Mouse (Mus musculus) NIH3T3 (cell line): ENCODE data around the gene Smok3c.
"Not testable (repeated sequence)": the region's sequence is repeated elsewhere in the genome, so short reads cannot be mapped to it uniquely, and the experiment has no call there.

Experiments used
- DNase-seq: peaks from one replicate; pipeline ENCODE4 v3.0.0-alpha.2; 2012; ENCODE audit warnings: low read depth

The Smok3c gene

GRCm38 (mm10) chr5:138052894-138053293, at the start of gene Smok3c:
Gene Smok3c (plus strand): TSS chr5:138053194.
- DNase-seq, result not testable (repeated sequence)

- DNase-seq, result no peak
These were observed 43.6 kb upstream of the Smok3c start for GRCm38 (mm10) chr5:138009437-138009836.

- no peak for DNase-seq
These were observed 40.6 kb upstream of the Smok3c start for GRCm38 (mm10) chr5:138012382-138012781.

DNA sequence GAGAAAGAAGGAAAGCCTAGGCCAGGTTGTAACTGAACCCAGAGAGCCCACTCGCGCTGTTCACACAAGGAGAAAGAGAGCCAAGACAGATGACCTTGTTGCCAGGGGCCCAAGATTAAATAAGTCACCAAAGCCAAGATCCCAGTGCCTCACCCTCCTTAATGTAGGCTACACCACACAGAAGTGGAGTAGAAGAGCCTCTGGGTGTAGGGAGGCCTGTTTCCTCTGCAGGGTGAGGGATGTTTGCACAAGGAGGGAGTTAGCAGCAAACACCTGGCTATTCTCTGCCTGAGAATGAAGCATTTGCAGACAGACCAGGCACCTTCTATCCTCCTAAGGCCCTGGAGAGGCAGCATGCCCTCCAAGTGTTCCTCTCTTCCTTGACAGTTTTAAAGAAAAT, 36.5 kb upstream of the Smok3c start:
- DNase-seq, result no peak

GRCm38 (mm10) chr5:138016997-138017396, 36.0 kb upstream of the Smok3c start:
- no peak for DNase-seq

- not testable (repeated sequence) for DNase-seq
These were observed 33.4 kb upstream of the Smok3c start for GRCm38 (mm10) chr5:138019577-138019976.

GRCm38 (mm10) chr5:138020961-138021479, 32.0 kb upstream of the Smok3c start, which contains the start of the genes Smok3a and Smok3b:
Gene Smok3a (plus strand): TSS chr5:138021261.
Gene Smok3b (plus strand): TSS chr5:138021429.
- DNase-seq, result not testable (repeated sequence)

GRCm38 (mm10) chr5:138073803-138074202, 20.8 kb downstream of the Smok3c start:
- DNase-seq, result no peak

DNA sequence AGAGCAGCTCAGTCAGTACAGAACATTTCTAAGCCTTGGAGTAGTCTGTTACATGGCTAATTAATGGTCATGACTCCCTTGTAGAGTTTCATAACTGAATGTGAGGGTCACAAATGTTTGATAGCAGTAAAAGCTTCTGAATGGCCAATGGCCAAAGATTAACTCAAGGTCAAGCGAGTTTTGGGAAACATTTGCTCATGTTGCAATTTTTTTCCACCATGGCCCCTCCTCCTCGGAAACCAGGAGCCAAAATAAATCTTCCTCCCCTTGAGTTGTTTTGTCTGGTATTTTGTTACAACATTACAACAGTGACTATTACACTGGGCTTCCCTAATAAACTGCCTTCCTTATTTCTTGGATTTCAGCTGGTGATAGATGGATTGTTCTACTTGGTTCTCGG, 22.7 kb downstream of the Smok3c start:
- DNase-seq, result no peak

DNA sequence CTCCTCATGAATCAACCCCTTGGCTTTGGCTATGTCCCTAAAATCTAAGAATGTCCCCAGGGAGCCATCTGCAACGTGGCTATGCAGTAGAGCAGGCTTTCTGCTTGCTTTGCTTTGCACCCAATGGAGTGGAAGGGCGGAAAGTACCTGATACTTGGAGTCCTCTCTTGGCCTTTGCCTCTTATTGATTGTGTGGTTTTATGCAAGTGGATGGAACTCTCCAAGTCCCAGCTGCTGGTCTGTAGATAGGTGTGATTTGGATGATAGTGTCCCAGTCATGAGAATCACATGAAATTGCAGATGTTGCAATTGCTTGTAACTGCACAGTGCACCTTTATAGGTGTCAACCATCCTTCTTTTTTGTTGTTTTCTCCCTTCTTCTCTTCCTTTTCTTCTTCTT, 23.2 kb downstream of the Smok3c start:
- DNase-seq, result no peak

DNA sequence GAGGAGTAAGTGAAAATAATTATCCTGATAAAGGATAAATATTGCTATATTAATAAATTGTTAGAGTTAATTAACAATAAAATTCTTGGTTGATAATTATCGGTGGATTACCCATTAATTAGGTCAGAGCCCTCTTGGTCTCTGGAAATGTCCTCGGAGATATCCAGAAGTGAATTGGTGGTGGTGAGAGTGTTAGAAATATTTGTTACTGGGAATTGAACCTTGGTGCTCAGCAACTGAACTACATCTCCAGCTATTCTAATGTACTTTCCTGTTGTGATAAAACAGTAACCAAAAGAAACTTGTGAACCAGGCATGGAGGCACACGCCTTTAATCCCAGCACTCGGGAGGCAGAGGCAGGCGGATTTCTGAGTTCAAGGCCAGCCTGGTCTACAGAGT, 27.5 kb downstream of the Smok3c start:
- no peak for DNase-seq

- no peak for DNase-seq
These were observed 28.5 kb downstream of the Smok3c start for GRCm38 (mm10) chr5:138081446-138081845.

DNA sequence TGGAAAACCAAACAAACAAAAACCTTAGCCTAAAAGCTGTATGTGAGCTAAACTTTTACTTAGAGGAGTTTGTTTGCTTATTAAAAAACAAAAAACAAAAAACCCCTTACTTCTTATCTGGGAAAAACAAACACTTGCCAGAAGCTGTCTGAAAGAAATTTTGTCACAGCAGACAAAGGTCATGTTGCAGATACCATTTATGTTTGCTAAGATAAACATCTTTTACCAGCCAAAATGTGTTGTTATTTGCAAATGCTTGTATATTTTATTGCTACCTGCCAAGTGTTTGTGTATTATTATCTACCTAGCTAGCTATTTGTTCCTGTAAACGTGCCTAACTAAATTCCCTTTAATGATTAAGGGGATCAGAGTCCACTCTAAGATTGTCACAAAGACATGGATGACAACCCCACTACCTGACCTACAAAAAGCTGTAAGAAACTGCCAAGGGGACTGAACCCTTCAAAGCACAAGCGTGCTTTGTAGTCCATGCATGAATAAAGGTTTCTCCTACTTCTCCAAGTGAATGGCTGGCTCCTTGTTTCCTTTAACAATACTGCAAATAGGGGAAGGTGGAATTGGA, 30.4 kb downstream of the Smok3c start:
- DNase-seq, result no peak

- DNase-seq, result no peak
These were observed 30.9 kb downstream of the Smok3c start for GRCm38 (mm10) chr5:138083936-138084335.

- no peak for DNase-seq
These were observed 31.5 kb downstream of the Smok3c start for GRCm38 (mm10) chr5:138084507-138084906.

GRCm38 (mm10) chr5:138084996-138085395, 32.0 kb downstream of the Smok3c start, which contains the start of gene Zkscan1:
Gene Zkscan1 (plus strand): TSS chr5:138085084.
- peak; percentile 93 for DNase-seq

DNA sequence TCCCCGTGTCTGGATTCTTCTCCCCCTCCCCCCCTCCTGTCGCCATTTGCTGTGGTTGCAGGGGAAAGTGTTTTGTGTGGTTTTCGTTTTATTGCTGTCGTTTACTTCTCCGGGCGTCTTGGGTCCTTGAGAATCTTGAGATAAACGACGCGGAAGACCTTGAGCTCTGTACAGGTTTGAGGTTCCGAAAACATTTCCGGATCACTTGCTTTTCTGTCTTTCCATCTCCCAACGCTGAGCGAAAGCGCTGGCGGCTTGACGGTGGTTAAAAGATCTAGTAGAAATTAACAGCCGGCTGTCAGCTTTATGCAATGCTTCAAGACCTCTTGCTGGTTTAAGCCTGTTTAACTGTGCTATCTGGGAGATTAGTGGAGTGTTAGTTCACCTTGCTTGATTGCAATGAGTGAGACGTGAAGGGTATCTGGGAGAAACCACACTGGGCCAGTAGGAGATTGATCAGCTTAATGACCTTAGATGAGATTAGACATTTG, 32.5 kb downstream of the Smok3c start:
- peak; percentile 48 for DNase-seq

DNA sequence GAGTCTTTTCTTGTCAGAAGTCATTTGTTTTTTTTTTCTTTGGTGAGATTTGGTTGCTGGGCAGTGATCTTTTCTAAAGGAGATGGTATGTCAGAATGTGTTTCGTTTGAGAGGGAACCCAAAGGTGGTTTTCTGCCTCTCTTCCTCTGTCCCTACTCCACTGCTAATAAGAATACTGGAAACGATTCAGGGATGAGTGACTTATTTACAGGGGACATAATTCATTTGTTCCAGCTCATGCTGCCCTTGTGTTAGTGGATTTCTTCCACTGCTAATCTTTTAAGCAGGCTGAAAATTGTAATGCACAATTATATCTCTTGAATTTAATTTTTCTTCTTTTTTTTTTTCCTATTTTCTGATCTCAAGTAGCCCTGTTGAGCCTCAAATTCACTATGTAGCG, 33.8 kb downstream of the Smok3c start:
- DNase-seq, result no peak

DNA sequence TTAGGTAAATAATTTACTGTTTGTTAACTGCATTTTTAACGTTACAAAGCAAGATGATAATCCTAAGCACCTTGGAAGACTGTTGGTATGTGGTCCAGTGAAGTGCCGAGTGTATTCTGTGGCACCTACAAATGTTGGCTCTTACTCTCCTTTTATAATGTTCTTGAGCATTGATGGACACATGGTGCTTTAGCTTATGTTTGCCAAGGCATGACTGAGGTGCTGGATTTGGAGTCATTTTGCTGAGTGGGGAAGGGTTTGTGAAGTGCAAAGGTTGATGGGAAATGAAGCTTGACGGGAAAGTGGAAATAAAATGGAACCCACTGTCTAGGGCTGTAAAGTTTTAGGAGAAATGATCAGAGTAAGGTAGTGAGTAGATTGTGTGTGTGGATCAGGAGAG, 35.4 kb downstream of the Smok3c start:
- no peak for DNase-seq

GRCm38 (mm10) chr5:138089108-138089551, 36.1 kb downstream of the Smok3c start:
- DNase-seq, result no peak

- peak; percentile 41 for DNase-seq
These were observed 37.3 kb downstream of the Smok3c start for GRCm38 (mm10) chr5:138090271-138090670.

DNA sequence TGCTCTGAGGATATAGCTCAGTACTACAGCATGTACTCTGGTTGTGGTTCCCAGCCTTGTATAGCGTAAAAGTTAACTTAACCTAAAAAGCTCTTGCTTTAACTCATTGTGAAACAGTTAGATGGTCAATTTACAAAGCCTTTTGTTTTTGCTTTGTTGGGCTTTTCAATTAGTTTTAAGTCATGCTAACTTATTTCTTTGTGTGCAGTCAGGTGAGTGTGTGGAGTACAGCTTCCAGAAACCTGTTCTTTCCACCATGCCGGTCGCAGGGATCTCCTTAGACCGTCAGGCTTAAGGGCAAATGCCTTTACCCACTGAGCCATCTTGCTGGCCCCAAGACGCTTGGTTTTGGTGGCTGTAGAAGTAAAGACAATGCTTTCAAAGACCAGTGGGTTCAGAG, 37.7 kb downstream of the Smok3c start:
- no peak for DNase-seq

DNA sequence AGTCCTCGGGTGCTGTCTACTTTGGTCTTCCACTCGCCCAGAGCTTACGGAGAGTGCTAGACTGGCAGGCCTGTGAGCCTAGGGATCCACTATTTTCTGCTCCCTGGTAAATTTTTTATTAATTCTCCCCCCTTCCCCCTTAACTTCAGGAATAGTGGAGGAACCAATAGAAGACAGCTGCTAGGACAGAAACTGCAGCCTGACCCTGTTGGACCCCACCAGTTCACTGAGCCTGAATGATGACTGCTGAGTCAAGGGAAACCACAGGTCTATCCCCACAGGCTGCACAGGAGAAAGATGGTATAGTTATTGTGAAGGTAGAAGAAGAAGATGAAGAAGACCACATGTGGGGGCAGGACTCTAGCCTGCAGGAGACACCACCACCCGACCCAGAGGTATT, 39.8 kb downstream of the Smok3c start:
- no peak for DNase-seq

DNA sequence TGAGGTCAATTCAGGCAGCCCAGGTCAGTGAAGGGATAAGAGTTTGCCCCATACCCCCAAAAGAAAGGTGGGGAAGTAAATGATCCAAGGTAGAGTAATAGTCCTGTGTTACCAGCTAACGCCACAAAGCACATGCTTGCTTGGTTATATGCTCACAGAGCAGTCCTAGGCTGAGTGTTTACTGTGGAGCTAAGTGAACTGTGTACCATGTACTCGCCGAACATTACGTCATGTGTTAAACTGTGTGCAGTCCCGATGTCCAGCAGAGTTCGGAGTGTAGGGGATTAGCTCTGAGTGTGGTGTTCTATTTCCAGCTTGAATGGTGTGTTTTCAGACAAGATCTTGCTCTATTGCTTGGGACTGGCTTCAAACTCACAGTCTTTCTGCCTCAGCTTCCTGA, 41.5 kb downstream of the Smok3c start:
- no peak for DNase-seq
